Mouse (Mus musculus) hindlimb bud, embryonic 11.5 days (tissue): ENCODE data around the gene Myb.

Experiments
- DNase-seq: peaks from one replicate; pipeline ENCODE4 v3.0.0-alpha.2; 2012; ENCODE audit warnings: low read depth, low spot score; ENCODE audit errors: extremely low spot score

The Myb gene

GRCm38 (mm10) chr10:21135297-21135696 lies 25.5 kb downstream of the Myb start:
- no peak for DNase-seq

- no peak for DNase-seq
Observed at GRCm38 (mm10) chr10:21130901-21131493, 29.8 kb downstream of the Myb start.

GRCm38 (mm10) chr10:21128086-21128611 lies 32.6 kb downstream of the Myb start:
- no peak for DNase-seq

GRCm38 (mm10) chr10:21118341-21118740 lies 42.4 kb downstream of the Myb start:
- DNase-seq: no peak

GRCm38 (mm10) chr10:21114459-21114858 lies 46.3 kb downstream of the Myb start:
- no peak for DNase-seq

GRCm38 (mm10) chr10:21112689-21113088 lies 48.1 kb downstream of the Myb start:
- no peak for DNase-seq

- no peak for DNase-seq
Observed at GRCm38 (mm10) chr10:21109337-21110056, 51.3 kb downstream of the Myb start.

- no peak for DNase-seq
Observed at GRCm38 (mm10) chr10:21108796-21109195, 52.0 kb downstream of the Myb start.

- no peak for DNase-seq
Observed at GRCm38 (mm10) chr10:21108182-21108581, 52.6 kb downstream of the Myb start.

GRCm38 (mm10) chr10:21105206-21105605 lies 55.6 kb downstream of the Myb start:
- no peak for DNase-seq

GRCm38 (mm10) chr10:21102689-21103088 lies 58.1 kb downstream of the Myb start:
- DNase-seq: no peak

- DNase-seq: no peak
Observed at GRCm38 (mm10) chr10:21101948-21102347, 58.8 kb downstream of the Myb start.

GRCm38 (mm10) chr10:21100646-21101249 lies 60.0 kb downstream of the Myb start:
- no peak for DNase-seq

- no peak for DNase-seq
Observed at GRCm38 (mm10) chr10:21099515-21099914, 61.3 kb downstream of the Myb start.

GRCm38 (mm10) chr10:21095541-21095940 lies 65.2 kb downstream of the Myb start:
- DNase-seq: no peak

- no peak for DNase-seq
Observed at GRCm38 (mm10) chr10:21094896-21095295, 65.9 kb downstream of the Myb start.

GRCm38 (mm10) chr10:21093301-21093700 lies 67.5 kb downstream of the Myb start:
- no peak for DNase-seq

- no peak for DNase-seq
Observed at GRCm38 (mm10) chr10:21092501-21093270, 68.1 kb downstream of the Myb start.

- no peak for DNase-seq
Observed at GRCm38 (mm10) chr10:21090922-21091700, 69.7 kb downstream of the Myb start.

GRCm38 (mm10) chr10:21089541-21089940 lies 71.2 kb downstream of the Myb start:
- no peak for DNase-seq
